8 mouse cellular contexts compared by ENCODE assay signal in genomic region chr5:129177697-129178511, GRCm38 (mm10).
DNase-seq lines count a peak whose midpoint lies in the region; ATAC-seq and TF ChIP-seq lines count a peak whose summit lies in the region.

No protein-coding gene starts in this region.

- intact Hi-C loops in left cerebral cortex, postnatal 36 days (cut with DNase I): loop anchor here (1.0 to 5.0 kb wide), 3 partner anchors 115 to 407 kb away; no protein-coding TSS in a partner anchor

- no peak overlapping the region for H3K9ac ChIP-seq in intestine, postnatal 0 days (ENCODE audit: low read depth, low read length)

- no peaks in the 10 kb centered on the region for H3K27me3 ChIP-seq in intestine, postnatal 0 days (replicated peaks; ENCODE audit: control insufficient read depth, insufficient read depth, low read length)
- H3K27me3 ChIP-seq in midbrain, embryonic 10.5 days (ENCODE audit: low read depth, poor library complexity, severe bottlenecking): peaks cover 5% of the 10 kb centered on the region; the same call in 1 of the 2 replicates

- H3K9me3 ChIP-seq in intestine, postnatal 0 days (ENCODE audit: control insufficient read depth): no peaks in the 10 kb centered on the region
- H3K9me3 ChIP-seq in midbrain, embryonic 10.5 days (replicated peaks): no peaks in the 10 kb centered on the region

- H3K4me3 ChIP-seq in intestine, postnatal 0 days (ENCODE audit: low read depth, low read length): no peak overlapping the region
- H3K4me3 ChIP-seq in midbrain, embryonic 10.5 days: no peak overlapping the region

- DNase-seq in adrenal gland, adult 18-20 months (ENCODE audit: low spot score in 2 of 2): peak; percentile 87 to 91
- peak; percentile 89 for DNase-seq in embryo, embryonic 11 days
- DNase-seq in gastrocnemius, postnatal 4 days (ENCODE audit: low spot score in 2 of 2): peak; percentile 74 to 80
- peak; percentile 81 to 84 for DNase-seq in left cerebral cortex, postnatal 36 days (ENCODE audit: low spot score in 2 of 2)
- peak; percentile 84 for DNase-seq in midbrain, embryonic 10.5 days (ENCODE audit: low spot score)
- peak; percentile 65 to 72 for DNase-seq in right cerebral cortex, postnatal 36 days (ENCODE audit: low spot score in 2 of 2)
- DNase-seq in urinary bladder, postnatal 4 days (ENCODE audit: low spot score in 2 of 2): peak; percentile 69 to 90

- H3K36me3 ChIP-seq in intestine, postnatal 0 days (ENCODE audit: control insufficient read depth, insufficient read depth): no peaks in the 10 kb centered on the region
- H3K36me3 ChIP-seq in midbrain, embryonic 10.5 days: no peaks in the 10 kb centered on the region

- H3K4me1 ChIP-seq in intestine, postnatal 0 days (replicated peaks; ENCODE audit: control insufficient read depth, insufficient read depth, low read length): no peaks in the 10 kb centered on the region
- peaks cover 30% of the 10 kb centered on the region for H3K4me1 ChIP-seq in midbrain, embryonic 10.5 days

- peak; percentile 96 for TF ChIP-seq CTCF in intestine, postnatal 0 days (IDR thresholded peaks at IDR 0.05; ENCODE audit: low read depth)

- ATAC-seq in intestine, postnatal 0 days: peak; percentile 64

- no peak overlapping the region for H3K27ac ChIP-seq in intestine, postnatal 0 days (ENCODE audit: low read depth, low read length)
- no peak overlapping the region; the same call in 1 of the 2 replicates for H3K27ac ChIP-seq in midbrain, embryonic 10.5 days (replicated peaks)

- WGBS in intestine, postnatal 0 days: 52% methylated on average over 14 of the region's 14 CpGs
- 52% methylated on average over 14 of the region's 14 CpGs for WGBS in midbrain, embryonic 10.5 days

- H3K4me2 ChIP-seq in intestine, postnatal 0 days (replicated peaks; ENCODE audit: low read depth): peak overlapping the region; percentile 28
